22 mouse cellular contexts compared by ENCODE assay signal in the genomic region with DNA sequence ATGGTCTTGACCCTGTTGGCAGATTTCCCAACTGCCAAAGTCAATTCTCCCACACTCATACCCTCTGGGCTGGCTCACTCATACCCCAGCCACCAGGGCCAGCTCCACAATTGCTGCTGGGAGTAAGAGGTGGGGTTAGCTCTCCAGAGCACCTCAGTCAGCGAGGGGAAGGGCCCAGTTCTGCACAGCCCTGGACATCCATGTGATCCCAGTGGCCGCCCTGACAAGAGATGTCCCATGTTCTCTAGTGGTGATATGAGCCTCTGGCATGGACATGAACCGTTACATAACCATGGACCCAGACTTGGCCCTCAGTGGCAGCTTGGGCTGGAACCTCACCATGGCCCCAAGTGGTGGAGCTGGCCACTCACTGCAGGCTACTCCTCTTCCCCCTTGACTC.
DNase-seq lines count a peak whose midpoint lies in the region; ATAC-seq lines count a peak whose summit lies in the region.
"Had no signal": no experiment of that assay in that cellular context is flagged by ENCODE, and none has a peak within 500 bp of the region (broad histone marks: within the 10 kb centered on the region; RNA-seq: fewer than 3 reads in every experiment).

No protein-coding gene starts in this region.

- no peaks in the 10 kb centered on the region for H3K27me3 ChIP-seq in heart, embryonic 14.5 days (ENCODE audit: control insufficient read depth, insufficient read depth, low read length)
- no peaks in the 10 kb centered on the region for H3K27me3 ChIP-seq in heart, embryonic 11.5 days (ENCODE audit: control insufficient read depth, insufficient read depth, low read length)
- no peaks in the 10 kb centered on the region for H3K27me3 ChIP-seq in intestine, embryonic 16.5 days (replicated peaks; ENCODE audit: control insufficient read depth, insufficient read depth, low read length)
- no peaks in the 10 kb centered on the region for H3K27me3 ChIP-seq in intestine, embryonic 15.5 days (replicated peaks)
- no peaks in the 10 kb centered on the region for H3K27me3 ChIP-seq in midbrain, embryonic 11.5 days (ENCODE audit: control insufficient read depth, insufficient read depth, low read length)
- H3K27me3 ChIP-seq: forebrain, embryonic 12.5 days; midbrain, embryonic 13.5 days; neural tube, embryonic 12.5 days had no signal

- WGBS in heart, embryonic 14.5 days: 83% methylated on average over 3 of the region's 3 CpGs
- WGBS in heart, embryonic 11.5 days (ENCODE audit: insufficient replicate concordance): 86% methylated on average over 3 of the region's 3 CpGs
- 79% methylated on average over 3 of the region's 3 CpGs for WGBS in intestine, embryonic 16.5 days
- 88% methylated on average over 3 of the region's 3 CpGs for WGBS in intestine, embryonic 15.5 days
- 96% methylated on average over 3 of the region's 3 CpGs for WGBS in midbrain, embryonic 11.5 days

- no peaks in the 10 kb centered on the region for H3K9me3 ChIP-seq in heart, embryonic 14.5 days (ENCODE audit: control insufficient read depth, low read length)
- no peaks in the 10 kb centered on the region for H3K9me3 ChIP-seq in heart, embryonic 11.5 days (replicated peaks; ENCODE audit: control insufficient read depth, low read length)
- H3K9me3 ChIP-seq in intestine, embryonic 16.5 days (ENCODE audit: control insufficient read depth, low read length): no peaks in the 10 kb centered on the region
- H3K9me3 ChIP-seq in intestine, embryonic 15.5 days: no peaks in the 10 kb centered on the region
- H3K9me3 ChIP-seq in midbrain, embryonic 11.5 days (ENCODE audit: control insufficient read depth, low read length): no peaks in the 10 kb centered on the region
- H3K9me3 ChIP-seq: forebrain, embryonic 12.5 days; G1E; midbrain, embryonic 13.5 days; neural tube, embryonic 12.5 days had no signal

- H3K27ac ChIP-seq in heart, embryonic 14.5 days (replicated peaks in 1 of 2; ENCODE audit: control insufficient read depth in 1 of 2, insufficient read depth in 1 of 2, low read depth in 2 of 2, low read length in 2 of 2): no peak overlapping the region
- H3K27ac ChIP-seq in heart, embryonic 11.5 days (ENCODE audit: low read depth, low read length): no peak overlapping the region
- H3K27ac ChIP-seq in intestine, embryonic 16.5 days (ENCODE audit: low read length): no peak overlapping the region
- H3K27ac ChIP-seq in intestine, embryonic 15.5 days: no peak overlapping the region
- H3K27ac ChIP-seq in midbrain, embryonic 11.5 days (ENCODE audit: low read depth, low read length): no peak overlapping the region
- H3K27ac ChIP-seq: forebrain, embryonic 12.5 days; midbrain, embryonic 13.5 days; neural tube, embryonic 12.5 days had no signal

- H3K4me2 ChIP-seq in heart, embryonic 14.5 days (ENCODE audit: low read length): no peak overlapping the region
- no peak overlapping the region for H3K4me2 ChIP-seq in heart, embryonic 11.5 days
- no peak overlapping the region for H3K4me2 ChIP-seq in intestine, embryonic 16.5 days (ENCODE audit: low read depth, low read length)
- H3K4me2 ChIP-seq in intestine, embryonic 15.5 days (replicated peaks): no peak overlapping the region
- no peak overlapping the region for H3K4me2 ChIP-seq in midbrain, embryonic 11.5 days
- H3K4me2 ChIP-seq: forebrain, embryonic 12.5 days; midbrain, embryonic 13.5 days; neural tube, embryonic 12.5 days had no signal

- DNase-seq in retina, postnatal 1 day: peak; percentile 12
- no peak for DNase-seq in retina, embryonic 14.5 days (ENCODE audit: low spot score)
- no peak for DNase-seq in midbrain, embryonic 11.5 days (ENCODE audit: low spot score, missing footprints)
- DNase-seq: B cell, adult 2 months; cerebellum, adult 11-12 months; cerebellum, postnatal 10 days; gastrocnemius, postnatal 36 days; kidney, adult 9 months; kidney, postnatal 36 days; lung, adult 18-20 months; thymus, adult 18-20 months; thymus, postnatal 36 days had no signal

- H3K36me3 ChIP-seq in heart, embryonic 14.5 days (ENCODE audit: control insufficient read depth, insufficient read depth, low read length): no peaks in the 10 kb centered on the region
- no peaks in the 10 kb centered on the region for H3K36me3 ChIP-seq in heart, embryonic 11.5 days (ENCODE audit: control insufficient read depth, insufficient read depth, low read length)
- H3K36me3 ChIP-seq in intestine, embryonic 16.5 days (ENCODE audit: control insufficient read depth, insufficient read depth, low read length): no peaks in the 10 kb centered on the region
- H3K36me3 ChIP-seq in intestine, embryonic 15.5 days: no peaks in the 10 kb centered on the region
- no peaks in the 10 kb centered on the region for H3K36me3 ChIP-seq in midbrain, embryonic 11.5 days (ENCODE audit: control insufficient read depth, insufficient read depth, low read length)
- H3K36me3 ChIP-seq: forebrain, embryonic 12.5 days; G1E; midbrain, embryonic 13.5 days; neural tube, embryonic 12.5 days had no signal

- H3K4me1 ChIP-seq in heart, embryonic 14.5 days (ENCODE audit: control insufficient read depth in 2 of 2, insufficient read depth in 2 of 2, low read length in 2 of 2): no peaks in the 10 kb centered on the region
- no peaks in the 10 kb centered on the region for H3K4me1 ChIP-seq in heart, embryonic 11.5 days (ENCODE audit: control insufficient read depth, insufficient read depth, low read length)
- no peaks in the 10 kb centered on the region for H3K4me1 ChIP-seq in intestine, embryonic 16.5 days (ENCODE audit: control insufficient read depth, insufficient read depth, low read length)
- no peaks in the 10 kb centered on the region for H3K4me1 ChIP-seq in intestine, embryonic 15.5 days (replicated peaks)
- H3K4me1 ChIP-seq in midbrain, embryonic 11.5 days (ENCODE audit: control insufficient read depth, insufficient read depth, low read length): no peaks in the 10 kb centered on the region
- H3K4me1 ChIP-seq: forebrain, embryonic 12.5 days; midbrain, embryonic 13.5 days; neural tube, embryonic 12.5 days had no signal

- no peak overlapping the region for H3K9ac ChIP-seq in heart, embryonic 14.5 days (ENCODE audit: low read length)
- H3K9ac ChIP-seq in heart, embryonic 11.5 days (ENCODE audit: low read depth, low read length): no peak overlapping the region
- no peak overlapping the region for H3K9ac ChIP-seq in intestine, embryonic 16.5 days (ENCODE audit: low read depth, low read length)
- no peak overlapping the region for H3K9ac ChIP-seq in intestine, embryonic 15.5 days
- H3K9ac ChIP-seq in midbrain, embryonic 11.5 days (ENCODE audit: low read length): no peak overlapping the region
- H3K9ac ChIP-seq: forebrain, embryonic 12.5 days; midbrain, embryonic 13.5 days; neural tube, embryonic 12.5 days had no signal

- H3K4me3 ChIP-seq in heart, embryonic 14.5 days (ENCODE audit: control insufficient read depth in 1 of 2, insufficient read depth in 1 of 2, low read depth in 1 of 2, low read length in 2 of 2): no peak overlapping the region
- no peak overlapping the region for H3K4me3 ChIP-seq in heart, embryonic 11.5 days (ENCODE audit: low read depth, low read length)
- no peak overlapping the region for H3K4me3 ChIP-seq in intestine, embryonic 16.5 days (ENCODE audit: low read length)
- H3K4me3 ChIP-seq in intestine, embryonic 15.5 days (replicated peaks): no peak overlapping the region
- no peak overlapping the region for H3K4me3 ChIP-seq in midbrain, embryonic 11.5 days (ENCODE audit: low read depth, low read length)
- H3K4me3 ChIP-seq: erythroblast, embryonic 14.5 days; forebrain, embryonic 12.5 days; midbrain, embryonic 13.5 days; neural tube, embryonic 12.5 days had no signal

- peak; percentile 35; the same call in 1 of the 2 replicates for ATAC-seq in heart, embryonic 14.5 days (ENCODE audit: insufficient number of reproducible peaks, insufficient read depth, low FRiP score, low read depth)
- no peak for ATAC-seq in heart, embryonic 11.5 days (replicated peaks; ENCODE audit: insufficient number of reproducible peaks, low FRiP score, low TSS enrichment)
- 0 out of 2 replicates have a peak, but pooled peaks have one; percentile 16 for ATAC-seq in intestine, embryonic 16.5 days
- no peak for ATAC-seq in intestine, embryonic 15.5 days
- no peak for ATAC-seq in midbrain, embryonic 11.5 days (ENCODE audit: low FRiP score)
- ATAC-seq: Patski had no signal

Comparison
In these comparisons a context has a peak if more than half of its experiments do, and no peak if none do; other contexts are left out.
1. ATAC-seq: peak in heart, embryonic 14.5 days (single experiment) and intestine, embryonic 16.5 days (single experiment); none in heart, embryonic 11.5 days (single experiment), intestine, embryonic 15.5 days (single experiment) and midbrain, embryonic 11.5 days (single experiment).